Mouse (Mus musculus): Measurements from ENCODE around the gene Dglucy.
A peak's percentile ranks its signal among the peaks of the same experiment; 100 is the strongest.

The Dglucy gene

GRCm38 (mm10) chr12:100778934-100779865 is at the start of gene Dglucy:
Gene Dglucy (plus strand): TSS chr12:100779057.
- peak; percentile 70 for DNase-seq (ENCODE audit: low spot score)

DNA sequence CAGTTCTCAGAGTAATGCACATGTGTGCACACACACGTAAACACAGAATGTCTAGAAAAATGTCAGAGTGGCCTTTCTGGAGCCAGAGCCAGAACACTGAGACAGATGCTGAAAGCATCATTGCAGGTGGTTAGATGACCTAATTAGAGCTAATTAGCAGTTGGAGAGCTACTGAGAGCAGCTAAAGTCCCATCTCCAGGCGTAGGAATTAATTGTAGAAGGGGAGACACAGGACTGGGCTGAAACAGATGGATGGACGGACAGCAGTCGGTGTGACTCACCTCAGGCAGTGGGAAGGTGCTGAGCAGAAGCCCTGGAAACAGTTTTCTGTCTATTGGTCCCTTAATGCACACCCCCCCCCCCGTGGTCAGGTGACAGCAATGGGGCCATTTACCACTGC is 43.7 kb upstream of the Dglucy start:
- no peak for DNase-seq (ENCODE audit: low spot score)

GRCm38 (mm10) chr12:100735581-100735980 is 43.3 kb upstream of the Dglucy start:
- no peak for DNase-seq (ENCODE audit: low spot score)

GRCm38 (mm10) chr12:100738498-100738897 is 40.4 kb upstream of the Dglucy start:
- DNase-seq (ENCODE audit: low spot score), result no peak

- DNase-seq (ENCODE audit: low spot score), result no peak
Measured at GRCm38 (mm10) chr12:100739011-100739570, 39.8 kb upstream of the Dglucy start.

DNA sequence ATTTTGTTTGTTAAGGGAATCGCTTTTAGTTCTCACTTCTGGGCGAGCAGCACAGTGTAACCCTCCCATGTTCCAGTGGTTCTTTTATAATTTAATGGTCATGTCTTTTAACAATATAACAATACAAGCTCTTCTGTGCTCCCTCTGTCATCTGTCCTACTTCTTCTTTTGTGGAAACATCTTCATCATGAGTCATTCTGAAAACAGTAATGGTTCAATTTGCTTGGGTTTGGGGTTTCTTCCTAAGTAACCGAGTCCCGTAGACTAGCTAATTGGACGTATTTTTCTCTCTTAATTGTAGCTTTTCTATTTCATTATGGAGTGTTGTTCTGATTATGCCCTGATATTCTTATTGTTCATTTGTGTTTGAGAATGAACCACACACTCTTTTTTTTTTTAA is 38.5 kb upstream of the Dglucy start:
- DNase-seq (ENCODE audit: low spot score), result no peak

GRCm38 (mm10) chr12:100742468-100742867 is 36.4 kb upstream of the Dglucy start:
- DNase-seq (ENCODE audit: low spot score), result no peak

- DNase-seq (ENCODE audit: low spot score), result no peak
Measured at GRCm38 (mm10) chr12:100752977-100753376, 25.9 kb upstream of the Dglucy start.

DNA sequence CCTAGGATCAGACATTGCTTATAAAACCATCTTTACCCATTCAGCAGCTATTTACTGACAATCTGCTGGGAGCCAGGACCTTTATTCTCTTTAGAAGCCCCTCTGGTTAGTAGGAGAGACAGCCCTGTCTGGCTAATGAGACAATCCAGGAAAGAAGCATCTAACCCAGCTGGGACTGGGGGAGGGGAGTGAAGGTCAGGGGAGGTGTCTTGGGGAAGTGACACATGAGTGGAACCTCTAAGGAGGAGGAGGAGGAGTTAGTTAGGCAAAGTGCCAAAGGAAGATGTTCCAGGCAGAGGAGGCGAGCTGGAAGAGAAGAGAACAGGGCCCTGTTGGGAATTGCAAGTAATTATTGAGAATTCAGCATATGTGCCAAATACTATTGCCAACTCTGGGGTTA is 25.1 kb upstream of the Dglucy start:
- no peak for DNase-seq (ENCODE audit: low spot score)

DNA sequence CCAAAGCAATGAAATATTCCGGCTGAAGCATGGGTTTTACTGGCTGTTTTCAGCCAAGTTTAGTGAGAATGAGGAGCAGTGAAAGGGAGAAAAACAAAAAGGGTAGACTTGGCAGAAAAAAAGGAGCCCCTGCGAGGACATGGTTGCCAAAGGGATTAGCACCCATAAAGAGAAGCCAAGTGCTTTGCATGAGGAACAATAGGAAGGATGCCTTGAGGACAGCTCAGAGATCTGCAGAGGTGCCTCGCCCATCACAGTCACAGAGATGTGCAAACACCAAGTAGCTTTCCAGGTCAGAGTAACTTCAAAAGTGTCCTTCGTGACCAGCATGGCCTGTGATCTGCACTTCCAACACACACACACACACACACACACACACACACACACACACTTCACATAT is 21.4 kb upstream of the Dglucy start:
- no peak for DNase-seq (ENCODE audit: low spot score)

DNA sequence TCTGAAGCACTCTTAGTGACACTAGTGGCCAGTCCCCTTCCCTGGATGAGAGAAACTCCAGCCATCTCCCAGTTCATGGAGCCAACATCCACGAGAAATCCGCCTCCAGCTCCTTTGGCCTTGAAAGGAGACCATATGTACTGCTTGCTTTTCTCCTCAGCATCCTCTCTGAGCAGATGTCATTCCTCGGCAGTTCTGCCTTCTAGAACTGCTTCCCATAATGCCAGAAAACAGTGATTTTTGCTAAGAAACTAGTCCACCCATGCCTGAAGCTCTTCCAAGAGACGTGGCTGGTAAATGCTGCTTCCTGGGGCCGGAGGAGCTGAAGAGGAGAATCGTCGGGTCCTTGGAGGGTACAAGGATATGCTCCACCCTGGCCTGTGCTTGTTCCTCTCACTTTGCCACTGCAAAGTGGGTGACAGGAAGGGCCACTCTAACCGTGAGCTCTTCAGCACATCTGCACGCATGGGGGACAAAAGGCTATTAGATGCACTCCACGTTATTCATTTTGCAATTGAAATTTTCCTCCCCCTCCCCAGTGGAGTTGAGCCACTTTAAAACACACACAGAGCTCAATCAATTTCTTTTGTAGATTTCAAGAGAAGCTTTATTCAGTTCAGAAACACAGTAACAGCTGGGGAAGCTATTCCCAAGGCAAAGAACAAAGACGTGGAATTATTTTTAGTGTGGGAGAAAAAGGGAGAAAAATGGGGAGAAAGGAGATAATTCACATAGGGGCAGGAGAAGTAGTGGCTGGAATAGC is 16.0 kb upstream of the Dglucy start:
- DNase-seq (ENCODE audit: low spot score), result no peak

DNA sequence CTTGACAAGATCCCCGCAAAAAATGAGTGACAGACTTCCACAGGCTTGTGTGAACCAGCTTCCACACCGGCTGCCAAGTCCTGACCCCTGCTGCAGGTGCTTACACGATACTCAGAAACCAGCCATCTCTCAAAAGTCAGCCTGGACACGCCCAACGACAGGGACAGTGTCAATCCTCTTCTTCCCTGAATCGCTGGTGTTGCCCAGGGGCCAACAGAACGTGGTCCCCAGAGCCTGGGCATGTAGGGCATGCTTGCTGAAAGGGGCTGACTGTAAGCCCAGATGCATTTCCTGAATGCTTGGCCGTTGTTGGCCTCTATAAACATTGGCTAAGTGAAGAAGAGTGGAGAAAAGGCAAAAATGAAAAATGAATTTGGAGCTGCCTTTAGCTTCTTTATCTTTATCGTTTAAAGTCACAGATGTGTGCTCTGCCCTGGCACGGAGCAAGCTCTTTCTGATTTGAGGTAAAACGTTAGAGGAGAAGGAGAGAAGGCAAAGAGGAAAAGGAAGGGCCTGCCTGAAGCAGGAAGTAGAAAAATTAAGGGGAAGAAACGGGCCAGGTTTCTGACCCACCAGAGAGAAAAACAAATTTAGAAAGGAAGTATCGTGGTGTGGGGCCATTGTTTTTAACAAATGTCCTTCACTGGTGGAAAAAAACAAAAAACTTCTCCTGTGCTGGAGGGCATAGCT is 14.4 kb upstream of the Dglucy start:
- DNase-seq (ENCODE audit: low spot score), result no peak

- no peak for DNase-seq (ENCODE audit: low spot score)
Measured at GRCm38 (mm10) chr12:100769871-100770270, 9.0 kb upstream of the Dglucy start.

DNA sequence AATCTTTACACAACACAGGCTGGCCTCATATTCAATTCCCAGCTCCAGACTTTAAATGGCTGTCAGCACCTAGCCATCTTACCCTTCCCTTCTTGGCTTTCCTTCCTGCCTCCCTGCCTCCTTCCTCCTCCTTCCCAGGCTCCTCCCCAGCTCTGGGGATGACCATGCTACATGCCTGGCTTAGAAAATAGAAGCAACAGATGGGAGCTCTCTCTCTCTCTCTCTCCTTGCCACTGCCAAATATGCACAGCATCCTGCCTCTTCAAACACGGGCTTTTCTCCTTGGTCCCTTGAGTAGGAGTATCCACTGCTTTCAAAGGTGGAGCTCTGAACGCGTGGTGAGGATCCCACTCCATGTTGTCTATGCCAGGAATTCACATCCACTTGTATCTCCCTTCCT is 8.1 kb upstream of the Dglucy start:
- no peak for DNase-seq (ENCODE audit: low spot score)

GRCm38 (mm10) chr12:100772230-100772984 is 6.5 kb upstream of the Dglucy start:
- DNase-seq (ENCODE audit: low spot score), result no peak

DNA sequence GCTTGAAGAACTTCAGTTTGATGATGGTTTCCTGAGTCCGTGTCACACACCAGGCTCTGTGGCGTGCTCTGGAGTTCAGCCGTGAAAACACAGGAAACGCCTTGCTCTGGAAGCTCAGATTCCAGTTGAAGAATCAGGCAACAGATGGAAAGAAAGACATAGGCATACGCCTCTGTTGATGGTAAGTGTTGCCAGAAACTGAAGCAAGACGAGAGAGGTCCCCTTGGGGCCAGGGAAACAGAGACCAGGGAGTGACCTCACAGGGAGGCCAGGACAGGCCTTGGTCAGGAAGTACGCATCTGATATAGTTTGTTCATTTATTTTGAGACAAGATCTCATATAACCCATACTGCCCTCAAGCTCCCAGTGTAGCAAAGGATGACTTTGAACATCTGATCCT is 4.1 kb upstream of the Dglucy start:
- no peak for DNase-seq (ENCODE audit: low spot score)

GRCm38 (mm10) chr12:100775291-100775690 is 3.6 kb upstream of the Dglucy start:
- DNase-seq (ENCODE audit: low spot score), result no peak

DNA sequence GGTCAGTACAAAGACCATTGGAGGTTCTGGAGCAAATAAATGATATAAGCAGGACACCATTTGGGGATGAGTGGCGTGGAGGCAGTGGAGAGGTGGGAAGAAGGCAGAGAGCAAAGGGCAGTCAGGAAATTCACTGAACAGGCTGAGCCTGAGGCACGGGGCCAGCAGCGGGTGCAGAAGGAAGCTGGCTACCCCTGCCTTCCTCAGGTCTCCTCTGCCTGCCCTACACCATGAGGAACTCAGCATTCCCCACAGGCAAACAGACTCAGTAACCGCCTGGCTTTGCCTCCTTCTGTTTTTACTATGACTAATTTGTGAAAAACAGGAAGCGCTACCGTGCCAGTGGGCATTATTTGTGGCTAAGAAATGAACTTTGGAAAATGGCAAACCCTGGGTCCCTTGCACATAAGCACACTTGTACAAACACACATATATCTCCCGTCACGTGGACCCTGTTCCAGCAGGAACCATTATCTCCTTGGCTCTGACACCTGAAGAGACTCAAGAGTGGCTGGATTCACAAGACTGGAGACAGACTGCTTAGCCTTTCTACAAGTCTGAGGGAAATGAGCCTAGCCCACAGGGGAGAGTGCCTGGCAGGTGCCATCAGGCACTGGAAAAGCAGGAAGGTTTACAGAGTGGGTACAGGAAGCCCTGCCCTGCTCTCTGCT is 2.8 kb upstream of the Dglucy start:
- no peak for DNase-seq (ENCODE audit: low spot score)

DNA sequence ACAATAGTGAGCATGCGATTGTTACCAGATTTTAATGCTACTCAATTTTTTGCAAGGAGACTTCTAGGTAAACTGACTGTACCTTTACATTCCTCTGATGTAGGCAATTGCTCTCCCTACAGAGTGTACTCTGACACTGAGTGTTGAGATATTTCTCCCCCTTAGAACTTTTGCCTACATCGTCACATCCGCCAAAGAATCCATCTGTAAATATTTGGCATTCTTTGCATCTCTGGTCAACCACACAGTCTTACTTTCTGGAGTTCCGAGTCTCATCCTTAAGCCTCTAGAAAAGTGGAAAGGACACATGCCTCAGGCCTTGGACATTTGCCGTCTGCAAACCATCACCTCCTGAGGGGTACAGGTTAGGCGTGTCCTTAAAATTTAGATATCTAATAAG is 1.9 kb upstream of the Dglucy start:
- DNase-seq (ENCODE audit: low spot score), result no peak

- DNase-seq (ENCODE audit: low spot score), result no peak
Measured at GRCm38 (mm10) chr12:100778276-100778933, 452 bp upstream of the Dglucy start.
